Mouse (Mus musculus) kidney, postnatal 10 days (tissue): ENCODE measurements around the gene Ptpn4.
A peak's percentile ranks its signal among the peaks of the same experiment; 100 is the strongest.

Source experiments
- DNase-seq: peaks from one replicate; pipeline ENCODE4 v3.0.0; 2021; ENCODE audit warnings: mixed read lengths

The Ptpn4 gene

DNA sequence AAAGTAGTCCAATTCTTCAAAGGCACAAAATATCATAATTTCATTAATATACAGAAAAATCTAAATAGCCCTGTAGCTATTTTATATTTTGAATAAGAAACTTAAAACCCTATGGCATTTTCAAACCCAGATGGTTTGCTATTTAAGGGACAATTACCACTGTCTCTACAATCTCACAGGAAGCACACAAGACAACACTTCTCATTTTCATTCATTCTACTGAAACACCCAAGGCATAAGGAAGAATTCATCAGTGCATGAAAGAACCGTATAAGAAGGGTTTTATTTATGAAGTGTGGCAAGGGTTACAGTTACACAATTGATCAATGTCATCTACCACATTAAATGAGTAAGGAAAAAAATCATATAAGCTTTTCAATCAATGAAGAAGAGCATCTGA lies 32.8 kb downstream of the Ptpn4 start:
- no peak for DNase-seq

DNA sequence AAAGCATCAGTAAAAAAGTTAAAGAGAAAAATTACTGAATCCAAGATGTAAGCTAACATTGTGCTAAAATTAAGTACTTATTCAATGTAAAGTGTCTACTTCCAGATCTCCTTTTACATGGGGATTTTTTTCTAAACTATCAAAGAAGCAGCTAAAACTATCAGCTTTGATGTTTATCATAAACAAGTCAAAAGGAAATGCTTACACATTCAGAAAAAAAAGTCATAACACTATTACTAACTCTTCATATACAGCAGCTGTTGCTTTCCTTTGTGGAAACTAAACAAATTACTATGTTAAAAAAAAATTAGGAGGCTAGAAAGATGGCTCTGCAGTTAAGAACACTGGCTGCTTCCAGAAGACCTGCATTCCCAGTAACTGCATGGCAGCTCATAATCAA lies 42.2 kb downstream of the Ptpn4 start:
- no peak for DNase-seq

DNA sequence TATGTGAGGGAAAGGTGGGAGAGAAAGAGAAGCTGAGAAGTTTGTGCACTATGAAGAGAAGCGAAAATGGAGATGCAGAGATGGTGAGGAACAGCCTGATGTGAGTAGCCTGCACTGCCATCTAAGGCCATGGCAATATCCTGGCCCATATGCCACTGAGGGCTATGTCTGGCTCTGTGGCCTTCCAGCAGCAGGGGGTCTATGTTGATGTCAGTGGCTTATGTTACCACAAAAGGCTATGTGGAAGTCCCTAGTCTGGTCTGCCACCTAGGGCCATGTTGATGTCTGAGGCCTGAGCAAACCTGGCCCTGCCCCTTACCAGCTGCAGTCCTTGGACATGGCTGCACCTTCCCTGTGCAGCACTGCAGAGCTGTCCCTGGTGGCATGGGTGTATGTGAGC lies 43.1 kb downstream of the Ptpn4 start:
- no peak for DNase-seq

DNA sequence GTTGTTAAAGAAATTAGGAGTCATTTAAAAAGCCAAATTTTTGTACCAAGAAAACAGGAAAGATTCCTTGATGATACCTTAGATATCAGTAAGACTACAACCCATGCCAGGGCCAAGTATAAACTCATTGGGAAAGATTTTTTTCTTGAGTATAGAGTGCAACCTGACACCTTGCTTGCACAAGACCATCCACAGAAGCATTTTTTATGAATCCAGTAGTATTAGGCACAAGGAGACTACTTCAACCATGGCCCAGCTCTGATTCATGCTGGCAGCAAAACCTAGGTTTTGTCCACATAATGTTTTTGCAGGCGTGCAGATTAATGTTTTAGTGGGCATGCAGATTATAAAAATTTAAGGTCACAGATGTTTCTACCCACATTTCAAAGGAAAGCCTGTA lies 46.8 kb downstream of the Ptpn4 start:
- no peak for DNase-seq

DNA sequence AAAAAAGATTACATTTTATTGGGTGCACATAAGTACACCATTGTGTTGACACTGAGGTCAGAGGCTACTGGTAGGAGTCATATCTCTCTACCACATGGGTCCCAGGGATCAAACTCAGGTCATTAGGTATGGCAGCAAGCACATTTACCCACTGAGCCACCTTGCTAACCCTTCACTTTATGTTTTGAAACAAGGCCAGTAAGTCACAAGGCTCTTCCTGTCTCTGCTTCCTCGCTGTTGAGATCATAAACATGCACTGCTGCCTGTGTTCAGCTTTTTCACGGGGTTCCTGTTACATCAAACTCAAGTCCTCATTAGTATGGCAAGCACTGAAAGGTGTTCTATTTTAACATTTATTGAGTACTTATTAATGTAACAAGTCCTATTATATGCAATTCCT lies 61.5 kb downstream of the Ptpn4 start:
- no peak for DNase-seq

DNA sequence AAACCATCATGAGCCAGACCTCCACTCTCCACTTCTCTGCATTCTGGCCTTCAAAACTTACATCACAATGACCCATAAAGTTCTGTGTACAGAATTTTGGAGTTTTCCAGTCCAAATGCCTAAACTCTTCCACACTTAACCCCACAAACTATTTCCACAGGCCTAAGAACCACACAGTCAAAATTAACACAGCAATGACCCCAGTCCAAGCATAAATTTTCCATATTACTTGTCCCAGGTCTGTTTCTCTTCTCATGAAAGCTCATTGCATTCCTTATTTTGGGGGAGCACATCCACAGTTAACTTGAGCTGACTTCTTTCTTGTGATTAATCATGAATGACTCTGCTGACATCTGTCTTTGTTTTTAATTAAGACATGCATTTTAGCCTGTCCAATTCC lies 101.7 kb downstream of the Ptpn4 start:
- DNase-seq = no peak

DNA sequence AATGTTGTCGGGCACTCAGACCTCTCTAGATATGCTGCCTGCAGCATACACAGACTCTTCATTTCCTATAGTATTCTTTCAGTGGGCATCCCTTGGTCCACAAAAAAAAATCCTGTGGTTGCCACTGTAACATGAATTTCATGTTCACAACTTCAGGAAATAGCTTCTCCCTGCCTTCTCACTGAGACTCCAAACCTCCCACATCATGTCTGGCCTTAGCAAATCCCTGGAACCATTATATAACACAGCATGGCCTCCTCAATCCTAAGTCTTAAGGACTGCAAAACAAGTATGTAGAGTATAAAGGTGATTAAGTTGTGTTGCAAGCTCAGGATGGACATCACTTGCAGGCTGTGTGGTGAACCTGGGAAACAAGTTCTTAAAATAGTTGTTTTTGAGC lies 102.6 kb downstream of the Ptpn4 start:
- no peak for DNase-seq

DNA sequence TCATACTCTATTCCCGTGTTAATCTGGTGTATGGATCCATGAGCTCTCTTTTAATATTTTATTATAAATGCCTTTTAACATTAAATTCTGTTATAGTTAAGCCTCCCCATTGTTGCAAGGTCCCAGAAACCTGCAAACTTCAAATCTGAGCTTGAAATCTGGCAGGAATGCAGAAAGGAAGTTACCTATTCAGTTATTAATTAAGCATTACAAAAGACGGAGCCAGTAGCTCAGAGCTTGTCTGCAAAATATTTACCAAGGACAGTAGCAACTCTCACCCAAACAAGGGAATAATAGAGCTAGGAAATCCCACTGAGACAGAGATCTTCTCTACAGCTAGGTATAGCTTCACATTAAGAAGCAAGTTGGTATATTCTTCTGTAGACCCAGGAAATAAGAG lies 106.2 kb downstream of the Ptpn4 start:
- DNase-seq = no peak

DNA sequence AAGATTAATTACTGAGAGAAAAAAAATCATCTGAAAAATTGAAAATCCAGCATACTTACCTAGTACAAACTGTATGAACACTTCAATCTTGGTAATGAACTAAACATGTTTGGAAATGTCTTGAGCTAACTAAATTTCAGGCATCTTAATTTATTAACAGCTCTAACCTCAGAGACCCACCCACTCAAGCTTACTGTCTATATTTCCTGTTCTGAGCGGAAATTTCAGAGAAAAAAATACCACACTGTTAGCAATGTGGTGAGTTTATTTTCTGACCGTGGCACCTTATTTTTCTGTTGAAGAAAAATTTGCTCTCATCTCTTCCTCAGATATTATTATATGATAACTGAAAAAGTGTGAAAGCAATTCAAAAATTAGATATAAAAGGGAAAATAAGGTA lies 124.4 kb downstream of the Ptpn4 start:
- no peak for DNase-seq

DNA sequence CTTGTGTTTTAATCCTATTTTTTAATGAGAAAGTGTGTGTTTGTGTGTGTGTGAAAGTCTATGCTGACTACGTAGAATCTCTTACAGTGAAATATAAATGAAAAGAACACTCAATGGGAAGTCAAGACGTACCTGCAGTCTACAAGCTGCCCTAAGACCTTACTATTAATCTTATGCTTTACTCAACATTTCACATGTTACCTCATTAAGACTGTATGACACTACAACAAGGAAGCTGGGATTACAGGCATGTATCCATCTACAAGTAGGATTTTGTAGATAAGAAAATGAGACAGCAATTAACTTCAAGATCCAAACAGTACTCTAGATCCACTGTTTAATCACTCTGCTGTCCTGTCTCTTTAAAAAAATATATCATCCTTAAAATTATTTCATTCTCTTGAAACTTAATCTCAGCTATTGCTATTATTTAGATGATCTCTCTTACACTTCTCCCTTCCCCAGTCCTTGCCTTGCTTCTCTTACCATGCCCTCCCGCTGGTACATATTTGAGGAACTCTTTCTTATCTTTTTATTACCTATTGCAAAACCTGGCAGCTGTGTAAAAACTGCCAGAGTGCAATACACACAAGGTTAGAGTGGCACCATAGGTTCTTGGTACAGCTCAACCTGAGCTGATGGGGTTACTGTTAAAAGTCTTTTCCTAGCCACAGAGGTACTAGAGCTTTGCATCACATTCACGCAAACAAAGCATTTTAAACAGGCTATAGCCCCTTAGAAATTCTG lies 130.8 kb downstream of the Ptpn4 start:
- DNase-seq = no peak

DNA sequence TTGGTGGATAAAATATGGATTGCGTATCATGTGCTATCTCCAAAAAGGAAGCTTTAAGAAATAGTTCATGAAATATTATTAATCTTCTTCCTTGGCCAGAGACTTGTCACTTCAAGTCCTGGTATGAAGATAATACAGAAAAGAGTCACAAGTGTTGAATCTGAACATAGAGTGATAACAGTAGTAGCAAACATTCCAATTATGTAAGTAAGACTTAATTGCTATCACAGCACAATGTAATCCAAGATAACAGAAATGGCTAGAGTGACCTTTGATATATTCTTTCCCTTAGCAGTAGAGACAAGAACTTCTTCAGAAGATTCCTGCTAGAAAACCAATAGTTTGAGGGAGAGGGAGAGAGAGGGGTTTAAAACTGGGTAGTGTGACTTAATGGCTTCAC lies 140.6 kb downstream of the Ptpn4 start:
- no peak for DNase-seq

DNA sequence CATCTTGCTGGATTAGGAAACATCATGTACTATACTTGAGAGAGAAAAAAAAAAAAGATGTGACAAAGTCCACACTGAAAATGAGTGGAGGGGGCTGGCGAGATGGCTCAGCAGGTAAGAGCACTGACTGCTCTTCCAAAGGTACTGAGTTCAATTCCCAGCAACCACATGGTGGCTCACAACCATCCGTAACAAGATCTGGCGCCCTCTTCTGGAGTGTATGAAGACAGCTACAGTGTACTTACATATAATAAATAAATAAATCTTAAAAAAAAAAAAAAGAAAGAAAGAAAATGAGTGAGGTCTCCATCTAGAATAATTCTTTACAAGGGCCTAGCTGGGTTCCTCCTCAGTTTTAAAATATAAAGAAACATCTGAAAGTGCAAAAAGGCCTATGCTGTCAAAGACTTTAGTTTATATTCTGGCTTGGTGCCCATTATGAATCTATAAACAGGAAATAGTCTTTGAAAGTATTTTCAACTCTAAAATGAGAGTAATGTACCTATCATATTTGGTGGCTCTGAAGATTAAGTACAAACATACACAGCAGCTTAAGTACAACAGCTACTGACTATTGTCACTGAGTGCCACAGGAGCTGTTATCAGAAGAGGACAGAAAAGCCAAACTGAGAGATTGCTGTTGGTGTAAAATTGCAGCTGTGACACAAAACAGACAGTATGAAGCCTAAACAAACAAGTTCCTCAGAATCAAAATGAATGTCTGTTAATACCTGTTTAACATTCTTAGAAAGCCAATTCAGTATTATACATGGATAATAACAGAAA lies 151.4 kb downstream of the Ptpn4 start:
- no peak for DNase-seq

DNA sequence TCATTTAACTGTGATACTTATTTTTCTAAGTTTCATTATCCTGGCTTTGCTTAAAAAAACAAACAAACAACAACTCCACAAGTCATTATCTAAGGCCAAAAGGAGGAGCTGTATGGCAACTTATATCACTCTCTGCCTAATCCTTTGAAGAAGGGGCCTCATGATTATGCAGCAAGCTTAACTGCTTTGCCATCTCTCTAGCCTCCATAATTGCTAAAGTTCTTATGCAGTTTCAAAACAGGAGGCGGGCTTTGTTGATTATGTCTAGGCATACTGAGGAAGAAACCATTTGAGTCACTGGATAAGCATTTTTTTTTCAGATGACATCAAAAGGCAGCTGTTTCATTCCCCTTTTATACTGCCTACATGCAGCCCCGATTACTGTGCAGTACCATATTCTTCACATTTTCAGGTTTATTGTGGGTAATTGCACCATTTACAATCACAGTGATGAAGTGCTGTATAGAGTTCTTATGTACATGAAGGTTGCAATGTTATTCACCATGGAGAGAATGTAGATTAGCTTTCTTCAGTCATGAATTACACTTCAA lies 155.7 kb downstream of the Ptpn4 start:
- no peak for DNase-seq

DNA sequence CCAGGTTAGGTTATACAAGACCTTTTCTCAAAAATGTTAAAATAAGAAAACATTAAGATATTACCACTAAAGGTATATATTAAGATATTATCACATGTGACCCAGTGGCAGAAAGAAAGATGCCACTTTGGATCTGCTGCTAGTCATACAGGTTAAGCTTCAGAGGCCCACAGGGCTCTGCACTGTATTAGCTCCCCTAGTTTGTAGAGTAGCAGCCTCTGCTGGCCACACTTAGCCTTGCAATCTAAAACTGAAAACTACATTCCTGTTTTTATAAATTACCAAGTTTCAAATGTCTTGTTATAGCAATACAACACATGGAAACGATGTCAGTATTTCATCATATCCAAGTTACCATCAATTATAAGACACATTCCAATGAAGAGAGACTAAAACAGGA lies 162.4 kb downstream of the Ptpn4 start:
- DNase-seq = peak; percentile 63

DNA sequence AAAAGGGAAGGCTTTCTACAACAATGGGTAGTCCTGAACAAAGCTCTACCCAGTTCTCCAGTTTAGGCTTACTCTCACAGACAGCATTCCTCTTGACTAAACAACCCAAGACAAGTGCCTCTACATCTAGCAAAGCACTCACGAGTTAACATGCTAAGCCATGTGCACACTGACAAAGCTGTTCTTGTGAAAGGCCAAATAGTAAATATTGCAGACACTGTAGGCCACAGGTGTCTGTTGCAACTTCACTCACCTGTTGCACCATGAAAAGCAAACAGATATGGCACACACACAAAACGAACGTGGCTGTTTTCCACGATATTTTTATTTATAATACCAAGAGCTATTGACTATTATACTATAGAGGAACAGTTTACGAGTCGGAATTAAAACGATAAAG lies 170.5 kb downstream of the Ptpn4 start:
- no peak for DNase-seq

DNA sequence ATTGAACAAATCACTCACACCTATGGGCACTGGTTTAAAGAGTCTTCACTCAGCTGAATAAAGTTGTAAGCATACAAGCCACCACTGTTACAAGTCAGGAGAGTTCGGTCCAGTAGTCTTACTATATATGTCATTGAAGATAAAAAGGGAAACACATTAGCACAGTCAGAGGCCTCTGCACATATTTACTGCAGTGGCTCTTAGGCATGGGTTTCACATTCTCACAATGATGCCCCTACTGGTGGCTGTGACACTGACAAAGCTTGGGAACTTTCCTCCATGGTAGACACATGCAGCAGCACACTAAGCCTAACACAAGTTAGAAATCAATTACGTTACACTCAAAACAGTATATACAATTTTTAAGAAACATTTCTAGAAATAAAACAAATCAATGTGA lies 183.1 kb downstream of the Ptpn4 start:
- no peak for DNase-seq

DNA sequence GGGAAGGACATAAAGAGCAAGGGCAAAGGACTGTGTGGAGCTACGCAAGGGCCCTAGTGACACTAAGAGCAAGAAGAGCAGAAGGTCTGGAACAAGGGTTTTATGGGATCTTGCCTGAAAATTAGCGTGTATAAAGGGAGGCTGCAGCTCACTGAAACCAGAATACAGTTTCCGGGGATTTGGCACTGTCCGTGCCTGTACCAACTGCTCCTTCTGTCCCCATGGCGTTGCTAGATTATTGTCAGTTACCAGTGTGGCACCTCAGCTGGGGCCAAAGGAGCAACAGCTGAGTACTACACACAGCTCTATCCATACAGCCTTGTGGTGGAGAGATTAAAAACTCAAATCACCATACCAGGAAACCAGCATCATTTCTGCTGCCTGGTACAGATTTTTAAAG lies 187.0 kb downstream of the Ptpn4 start:
- no peak for DNase-seq

DNA sequence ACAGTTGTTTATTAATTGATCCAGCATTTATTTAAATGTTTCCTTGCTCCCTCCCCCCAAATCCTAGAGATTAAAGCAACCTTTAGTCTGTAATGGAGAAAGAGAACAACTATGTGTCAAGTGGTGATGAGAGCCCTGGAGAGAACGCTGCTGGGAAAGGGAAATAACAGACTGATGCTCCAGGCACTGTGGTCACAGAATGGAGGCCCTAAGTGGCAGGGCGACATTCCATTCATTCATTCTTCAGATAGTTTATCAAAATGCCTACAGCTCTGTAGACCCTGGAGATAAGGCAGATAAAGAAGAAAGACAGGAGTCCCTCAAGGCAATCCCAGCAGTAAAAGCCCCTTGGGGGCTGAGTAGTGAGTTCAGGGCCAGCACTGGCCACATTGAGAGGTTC lies 187.8 kb downstream of the Ptpn4 start:
- no peak for DNase-seq

DNA sequence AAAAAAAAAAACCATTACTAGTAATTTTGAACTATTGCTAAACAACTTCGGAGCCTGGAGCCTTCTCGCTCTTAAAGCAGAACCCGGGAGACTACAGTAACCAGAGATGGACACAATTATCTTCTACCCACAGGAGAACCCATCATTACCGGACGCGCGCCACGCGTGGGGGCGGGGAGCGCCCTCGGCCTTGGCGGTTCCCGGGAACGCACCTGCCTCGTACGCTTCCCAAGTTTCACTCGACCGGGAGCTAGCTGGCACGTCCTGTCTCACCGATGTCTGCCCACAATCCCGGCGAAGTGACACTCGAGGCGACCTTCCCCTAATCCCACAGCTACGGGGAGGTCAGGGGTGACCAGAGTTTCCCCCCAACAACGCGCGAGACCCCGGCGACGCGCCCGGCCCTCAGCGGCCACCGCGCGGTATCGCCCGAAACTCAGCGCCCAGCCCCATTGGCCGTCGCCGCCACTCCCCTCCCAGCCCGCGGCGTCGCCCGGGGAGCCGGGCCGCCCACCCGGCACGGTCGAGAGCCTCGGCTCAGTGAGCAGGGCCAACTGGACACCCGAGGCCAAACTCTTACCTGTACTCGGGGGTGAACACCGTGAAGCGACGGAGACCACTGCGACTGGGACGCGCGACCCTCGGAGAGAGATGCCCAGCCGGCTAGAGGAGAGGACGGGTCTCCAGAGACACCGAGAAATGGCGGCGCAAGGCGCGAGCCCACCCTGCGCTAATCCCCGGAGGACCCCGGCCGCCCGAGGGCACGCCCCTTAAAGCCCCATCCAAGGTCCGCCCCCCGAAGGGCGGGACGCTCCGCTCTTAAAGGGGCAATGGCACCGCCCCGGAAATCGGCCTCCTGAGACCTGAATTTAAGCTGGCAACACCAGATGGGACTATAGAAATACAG lies 189.0 kb downstream of the Ptpn4 start, which contains the start of gene Epb41l5:
Gene Epb41l5, minus strand, starts transcription at position 796 of the 907 bp plus-strand sequence.
- peak; percentile 90 for DNase-seq

DNA sequence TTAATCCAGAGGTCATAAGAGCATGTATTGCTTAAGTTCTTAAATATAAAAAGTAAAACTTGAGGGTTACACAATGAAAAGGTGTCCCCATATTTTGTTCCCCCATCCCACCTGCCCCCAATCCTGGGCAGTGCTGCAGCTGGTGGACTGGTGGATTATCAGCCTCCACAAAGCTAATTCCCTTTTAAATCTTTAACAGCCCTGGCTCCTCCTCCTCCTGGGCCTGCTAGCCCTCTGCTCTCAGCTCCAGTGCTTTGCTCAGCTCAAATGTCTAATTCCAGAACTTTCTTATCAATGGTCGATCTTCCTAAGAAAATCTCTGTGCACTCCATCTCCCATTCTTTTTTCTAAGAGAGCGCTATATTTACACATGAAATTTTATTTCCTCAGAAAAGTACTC lies 191.1 kb downstream of the Ptpn4 start:
- DNase-seq = peak; percentile 36

DNA sequence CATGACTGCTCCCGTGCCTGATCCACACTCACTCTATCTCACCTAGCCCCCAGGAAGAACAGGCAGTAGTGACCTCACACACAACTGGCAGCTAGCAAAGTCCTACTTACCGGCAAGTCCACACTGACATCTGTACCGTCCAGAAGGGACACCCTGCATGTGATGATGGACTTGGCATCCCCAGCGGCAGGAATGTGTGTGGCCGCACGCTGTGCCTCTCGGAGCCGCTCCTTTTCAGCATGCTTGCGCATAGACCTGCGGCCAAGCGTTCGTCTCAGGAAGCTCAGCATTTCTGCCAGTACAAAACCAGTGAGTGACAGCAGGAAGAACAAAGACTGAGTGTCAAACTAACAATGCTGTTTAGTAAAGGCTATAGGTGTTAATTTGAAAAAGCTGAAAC lies 195.0 kb downstream of the Ptpn4 start:
- DNase-seq = peak; percentile 71

DNA sequence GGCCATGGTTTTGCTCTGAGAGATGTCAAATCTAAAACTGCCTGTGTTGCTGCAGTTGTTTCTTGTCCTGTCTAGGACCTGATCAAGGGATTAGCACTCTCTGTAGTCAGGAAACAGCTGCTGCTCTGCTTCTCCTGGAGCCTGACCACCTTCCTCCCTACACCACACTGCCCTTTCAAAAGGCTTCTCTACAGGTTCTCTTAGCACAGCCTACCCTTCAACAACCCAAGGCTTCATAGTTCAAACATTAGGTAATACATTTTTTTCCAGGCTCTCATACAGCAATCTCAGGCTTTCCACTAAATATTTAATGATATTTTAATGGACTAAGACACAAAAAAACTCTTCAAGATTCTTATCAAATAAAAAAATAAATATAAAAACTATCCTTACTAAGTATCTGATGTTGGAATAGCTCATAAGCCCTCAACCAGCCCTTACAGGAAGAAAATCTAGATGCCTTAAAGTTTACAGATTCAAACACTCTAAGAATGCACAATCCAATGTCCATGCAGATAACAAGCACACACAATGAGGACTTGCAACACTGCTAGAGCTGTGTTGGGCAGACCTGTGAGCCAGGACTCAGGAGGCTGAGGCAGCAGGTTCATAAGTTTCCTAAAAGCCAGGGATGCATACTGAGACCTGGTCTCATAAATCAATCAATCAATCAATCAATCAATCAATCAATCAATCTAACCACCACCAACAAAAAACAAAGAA lies 196.2 kb downstream of the Ptpn4 start:
- DNase-seq = no peak
